Comparison of ENCODE assay signal across 17 mouse cellular contexts in genomic region chr11:20149936-20150335, GRCm38 (mm10).
"Had no signal": no experiment of that assay in that cellular context is flagged by ENCODE, and none has a peak within 500 bp of the region (broad histone marks: within the 10 kb centered on the region; RNA-seq: fewer than 3 reads in every experiment).

No protein-coding gene starts in this region.

- H3K27ac ChIP-seq: liver, embryonic 15.5 days; lung, embryonic 15.5 days; midbrain, embryonic 12.5 days; neural tube, embryonic 12.5 days; stomach, embryonic 15.5 days; stomach, postnatal 0 days had no signal

- H3K9ac ChIP-seq: liver, embryonic 15.5 days; liver, postnatal 0 days; lung, embryonic 15.5 days; midbrain, embryonic 12.5 days; neural tube, embryonic 12.5 days; stomach, embryonic 15.5 days had no signal

- ATAC-seq: liver, postnatal 0 days; lung, postnatal 0 days had no signal

- DNase-seq: liver, postnatal 0 days; lung, adult 2 months; lung, postnatal 14 days; lung, postnatal 36 days; midbrain, embryonic 14.5 days; right cerebral cortex, postnatal 14 days; thymus, adult 2 months; thymus, postnatal 25 days; thymus, postnatal 4 days had no signal

- H3K4me1 ChIP-seq: liver, embryonic 15.5 days; lung, embryonic 15.5 days; midbrain, embryonic 12.5 days; neural tube, embryonic 12.5 days had no signal

- H3K4me3 ChIP-seq: liver, embryonic 15.5 days; lung, embryonic 15.5 days; megakaryocyte, embryonic 14.5 days; midbrain, embryonic 12.5 days; neural tube, embryonic 12.5 days; stomach, embryonic 15.5 days had no signal

- H3K36me3 ChIP-seq: liver, embryonic 15.5 days; lung, embryonic 15.5 days; midbrain, embryonic 12.5 days; neural tube, embryonic 12.5 days; stomach, embryonic 15.5 days had no signal

- H3K27me3 ChIP-seq: liver, embryonic 15.5 days; lung, embryonic 15.5 days; midbrain, embryonic 12.5 days; neural tube, embryonic 12.5 days; stomach, embryonic 15.5 days had no signal

- H3K9me3 ChIP-seq: liver, embryonic 15.5 days; lung, embryonic 15.5 days; midbrain, embryonic 12.5 days; neural tube, embryonic 12.5 days; stomach, embryonic 15.5 days had no signal

- H3K4me2 ChIP-seq: liver, embryonic 15.5 days; lung, embryonic 15.5 days; midbrain, embryonic 12.5 days; neural tube, embryonic 12.5 days; stomach, embryonic 15.5 days had no signal
